Mouse (Mus musculus): Measurements from ENCODE around the gene Gm12184.
"Not testable (repeated sequence)": the region's sequence is repeated elsewhere in the genome, so short reads cannot be mapped to it uniquely, and the experiment has no call there.

DNA sequence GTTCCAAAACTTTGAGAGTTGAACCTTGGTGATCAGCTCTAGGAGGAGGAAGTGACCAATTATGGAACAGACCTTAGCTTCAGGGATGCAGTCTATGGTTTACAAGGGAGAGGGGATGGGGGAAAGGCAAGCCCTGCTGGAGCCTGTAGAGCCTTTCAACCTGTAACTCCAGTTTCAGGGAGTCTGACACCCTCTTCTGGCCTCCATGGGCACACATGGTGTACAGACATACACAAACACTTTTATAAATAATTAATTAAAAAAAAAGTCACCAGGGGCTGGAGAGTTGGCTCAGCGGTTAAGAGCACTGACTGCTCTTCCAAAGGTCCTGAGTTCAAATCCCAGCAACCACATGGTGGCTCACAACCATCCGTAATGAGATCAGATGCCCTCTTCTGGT lies 19.9 kb upstream of the Gm12184 start:
- TF ChIP-seq CTCF (IDR thresholded peaks at IDR 0.05; ENCODE audit: insufficient read depth, low read length); POLR2A (IDR thresholded peaks at IDR 0.05; ENCODE audit: borderline replicate concordance, extremely low read depth, low read depth, low read length): not testable (repeated sequence)

Measured in lung, adult 2 months (tissue).